Mouse (Mus musculus) ZHBTc4 (cell line): ENCODE measurements at regions not wholly inside any gene's neighbourhood (a gene's known extent, or its start where the extent isn't known, plus 50 kb on each side); places are given as distances from the start of the nearest gene placed in this dataset.

Source experiments
- DNase-seq: peaks from one replicate; pipeline ENCODE4 v3.0.0-alpha.2; 2011; ENCODE audit warnings: low read depth, low spot score

DNA sequence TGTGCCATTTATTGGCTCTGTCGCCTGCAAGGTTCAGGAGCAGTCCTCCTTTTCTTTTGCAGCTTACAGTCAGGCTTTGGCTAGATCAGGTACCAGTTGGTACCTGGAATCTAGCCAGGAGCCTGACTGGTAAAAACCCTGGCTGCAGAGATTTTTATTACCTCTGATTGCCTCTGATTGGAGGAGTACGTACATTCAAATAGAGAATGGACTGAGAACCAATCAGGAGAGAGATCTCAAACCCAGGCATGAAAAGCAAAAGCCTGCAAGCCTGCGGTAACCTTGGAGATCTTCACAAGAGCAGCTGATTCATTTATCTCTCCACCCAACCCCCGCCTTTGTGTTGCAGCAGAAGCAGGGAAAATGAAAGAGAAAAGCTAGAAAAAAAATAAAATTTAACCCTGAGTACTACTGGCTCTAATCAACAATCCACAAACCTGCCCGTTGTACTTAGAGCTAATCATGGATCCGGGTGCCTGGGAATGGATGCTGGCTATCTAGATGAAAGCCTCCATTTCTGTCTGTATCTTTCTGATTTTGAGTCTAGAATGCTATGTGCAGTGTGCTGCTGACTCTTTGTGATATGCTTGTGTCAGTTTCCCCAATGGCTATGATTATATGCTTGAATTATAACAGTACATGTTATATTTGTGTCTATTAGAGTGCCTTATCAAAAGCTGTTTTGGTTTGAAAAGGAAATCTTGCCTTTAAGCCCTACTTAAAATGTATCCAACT is 406.2 kb upstream of the Ndn start:
- peak; percentile 18 for DNase-seq

GRCm38 (mm10) chr7:61982203-61982932 is 364.0 kb upstream of the Ndn start:
- no peak for DNase-seq

DNA sequence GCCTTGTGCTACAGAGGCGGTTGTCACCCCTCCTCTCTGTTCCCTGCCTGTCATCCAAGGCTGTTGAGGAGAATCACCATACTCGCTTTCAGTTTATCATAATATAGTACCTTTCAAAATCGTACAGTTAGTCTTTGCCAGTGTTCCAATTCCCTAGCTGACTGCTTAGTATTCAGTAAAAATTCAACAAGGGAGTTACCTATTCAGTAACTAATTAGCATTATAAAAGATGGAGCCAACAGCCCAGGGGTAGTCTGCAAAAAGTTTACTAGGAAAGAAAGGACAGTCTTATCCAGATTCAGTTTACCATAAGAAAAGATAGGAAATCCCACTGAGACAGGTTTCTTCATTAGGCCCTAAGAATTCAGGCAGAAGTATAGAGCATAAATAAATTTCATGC is 319.7 kb upstream of the Ndn start:
- DNase-seq: peak; percentile 11

DNA sequence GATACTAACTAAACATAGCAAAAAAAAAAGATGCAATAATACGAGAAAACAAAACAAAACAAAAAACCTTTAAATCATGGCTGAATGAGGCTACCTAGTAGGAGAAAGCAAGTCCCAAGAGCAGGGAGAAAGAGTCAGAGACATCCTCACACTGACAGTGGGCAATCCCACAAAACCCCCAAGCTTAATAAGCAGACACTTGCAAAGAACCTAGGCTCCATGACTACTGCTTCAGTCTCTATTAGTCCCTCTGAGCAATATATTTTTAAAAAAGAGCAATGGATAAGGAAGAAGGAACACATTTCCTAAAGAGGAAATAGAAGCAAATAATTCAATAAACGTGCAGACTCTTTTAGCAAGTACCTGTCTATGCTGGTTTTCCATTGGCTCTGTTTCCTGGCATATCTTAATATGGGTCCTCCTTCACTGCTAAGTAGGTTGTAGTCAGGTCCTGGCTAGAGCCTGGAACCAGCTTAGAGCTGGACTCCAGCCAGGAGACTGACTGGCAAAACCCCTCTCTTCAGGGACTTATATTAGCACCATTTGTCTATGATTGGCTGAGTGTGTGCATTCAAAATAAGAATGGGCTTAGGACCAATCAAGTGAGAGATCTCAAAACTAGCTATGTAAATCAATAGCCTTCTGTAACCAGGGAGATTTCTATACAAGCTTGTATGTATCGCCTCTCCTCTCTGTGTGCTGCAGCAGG is 300.5 kb upstream of the Ndn start:
- DNase-seq: no peak

DNA sequence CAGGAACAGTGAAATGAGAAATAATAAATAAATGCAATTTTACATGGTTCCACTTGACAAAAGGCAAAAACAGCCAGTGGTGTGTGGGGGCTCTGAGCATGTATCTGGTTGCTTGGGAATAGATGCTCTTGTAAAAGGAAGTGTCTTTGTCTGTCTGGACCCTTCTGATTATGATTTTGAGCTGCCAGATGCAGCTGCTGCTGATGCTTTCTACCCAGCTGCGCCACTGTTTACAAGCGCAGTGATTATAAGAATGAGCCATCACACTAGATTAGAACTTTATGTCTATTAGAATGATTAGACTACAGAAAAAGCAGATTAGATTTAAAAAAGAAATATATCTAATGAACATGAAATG is 299.9 kb upstream of the Ndn start:
- no peak for DNase-seq

GRCm38 (mm10) chr7:62078607-62079006 is 267.8 kb upstream of the Ndn start:
- no peak for DNase-seq

DNA sequence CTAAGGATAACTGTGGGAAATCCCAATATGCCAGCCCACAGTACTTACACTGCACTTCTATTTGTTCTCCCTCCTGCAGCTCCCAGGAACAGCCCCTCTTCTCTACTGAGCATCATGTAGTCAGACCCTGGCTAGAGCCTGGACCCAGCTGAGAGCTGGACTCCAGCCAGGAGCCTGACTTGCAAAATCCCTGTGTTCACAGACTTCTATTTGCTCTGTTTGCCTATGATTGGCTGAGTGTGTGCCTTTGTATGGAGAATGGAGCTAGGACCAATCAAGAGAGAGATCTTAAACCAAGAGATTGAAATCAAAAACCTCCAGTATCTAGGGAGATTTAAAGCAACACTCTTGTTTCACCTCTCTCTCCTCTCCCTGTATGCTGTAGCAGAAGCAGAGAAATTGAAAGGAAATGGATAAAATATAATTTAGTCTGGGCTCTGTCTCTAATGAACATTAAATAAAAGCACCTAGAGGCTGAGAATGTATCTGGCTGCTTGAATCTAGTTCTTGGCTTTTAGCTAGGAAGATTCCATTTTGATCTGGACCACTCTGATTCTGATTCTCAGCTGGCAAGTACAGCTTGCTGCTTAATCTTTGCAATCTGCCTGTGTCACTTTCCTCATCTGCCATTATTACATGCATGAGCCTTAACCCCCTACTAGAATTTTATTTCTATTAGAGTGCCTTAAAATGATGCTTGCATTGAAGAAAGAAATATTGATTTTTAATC is 261.1 kb upstream of the Ndn start:
- DNase-seq: no peak
